Mouse (Mus musculus): ENCODE data around the gene Fam71e2.
"Not testable (repeated sequence)": the region's sequence is repeated elsewhere in the genome, so short reads cannot be mapped to it uniquely, and the experiment has no call there.

Fam71e2 gene

DNA sequence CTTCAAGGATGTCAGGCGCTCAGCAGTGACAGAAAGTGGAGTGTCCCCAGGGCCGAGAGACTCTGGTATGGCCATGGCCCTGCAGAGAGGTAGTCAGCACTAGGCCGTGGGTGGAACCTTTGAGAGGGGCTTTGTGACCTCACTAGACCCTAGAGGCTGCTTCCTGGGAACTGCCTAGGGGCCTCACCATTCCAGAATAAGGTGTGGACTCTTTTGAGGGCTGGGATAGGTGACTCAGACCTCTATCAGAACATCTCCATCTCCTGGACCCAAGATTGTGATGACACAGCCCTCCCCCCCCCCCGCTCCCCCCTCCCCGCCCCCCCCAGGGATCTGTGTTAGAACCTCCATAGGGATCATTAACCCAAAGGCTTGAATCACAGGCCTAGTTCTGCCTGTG, at the start of gene Fam71e2:
Fam71e2 (minus strand) TSS at position 101 of the 400 bp plus-strand sequence.
- no peak for DNase-seq (ENCODE audit: extremely low spot score, low spot score)

DNA sequence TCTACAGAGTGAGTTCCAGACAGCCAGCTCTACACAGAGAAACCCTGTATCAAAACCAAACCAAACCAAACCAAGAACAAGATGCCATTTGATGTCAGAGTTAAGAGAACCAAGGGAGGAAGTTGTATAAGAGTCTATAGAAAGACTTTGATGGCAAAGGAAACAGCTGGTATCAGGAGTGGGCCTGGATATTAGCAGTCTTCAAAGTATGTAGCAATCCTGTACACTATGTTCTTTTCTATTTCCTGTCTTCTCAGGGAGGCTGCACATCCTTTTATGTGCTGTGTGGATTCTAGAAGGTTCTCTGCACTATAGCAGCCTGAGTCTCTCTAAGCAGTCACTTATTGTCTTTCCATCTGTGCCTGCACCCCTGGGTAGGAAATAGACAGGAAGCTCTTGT, 45.5 kb upstream of the Fam71e2 start:
- no peak for DNase-seq (ENCODE audit: extremely low spot score, low spot score)

DNA sequence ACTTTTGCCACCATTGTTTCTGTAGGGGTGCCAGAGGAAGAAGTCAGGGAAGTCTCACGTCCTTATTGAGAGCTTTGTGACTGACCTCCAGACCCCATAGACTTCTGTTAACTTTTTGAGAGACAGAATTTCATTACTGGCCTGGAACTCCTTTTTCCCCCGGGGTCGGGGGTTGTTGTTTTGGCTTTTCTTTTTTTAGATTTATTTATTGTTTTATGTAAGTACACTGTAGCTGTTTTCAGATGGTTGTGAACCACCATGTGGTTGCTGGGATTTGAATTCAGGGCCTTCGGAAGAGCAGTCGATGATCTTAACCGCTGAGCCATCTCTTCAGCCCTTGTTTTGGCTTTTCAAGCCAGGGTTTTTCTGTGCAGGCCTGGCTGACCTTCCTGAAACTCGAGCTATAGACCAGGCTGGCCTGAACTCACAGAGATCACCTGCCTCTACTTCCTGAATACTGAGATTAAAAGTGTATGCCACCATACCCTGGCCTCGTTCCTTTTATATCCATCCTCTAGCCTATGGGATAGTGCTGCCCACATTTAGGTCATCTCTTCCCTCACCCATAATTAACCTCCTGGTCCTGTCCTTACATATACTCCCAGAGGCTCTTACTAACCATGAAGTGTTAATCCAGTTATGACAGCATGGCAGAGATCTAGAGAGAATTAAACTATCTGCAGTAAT, 42.1 kb upstream of the Fam71e2 start:
- DNase-seq (ENCODE audit: extremely low spot score, low spot score): no peak

GRCm38 (mm10) chr7:4812303-4813104, 41.4 kb upstream of the Fam71e2 start, which contains the start of gene Ube2s:
TSS of gene Ube2s (minus strand) at chr7:4812590.
- peak; percentile 98 for DNase-seq (ENCODE audit: extremely low spot score, low spot score)

- DNase-seq (ENCODE audit: extremely low spot score, low spot score): peak; percentile 56
Measured at GRCm38 (mm10) chr7:4811842-4812302, 40.8 kb upstream of the Fam71e2 start.

DNA sequence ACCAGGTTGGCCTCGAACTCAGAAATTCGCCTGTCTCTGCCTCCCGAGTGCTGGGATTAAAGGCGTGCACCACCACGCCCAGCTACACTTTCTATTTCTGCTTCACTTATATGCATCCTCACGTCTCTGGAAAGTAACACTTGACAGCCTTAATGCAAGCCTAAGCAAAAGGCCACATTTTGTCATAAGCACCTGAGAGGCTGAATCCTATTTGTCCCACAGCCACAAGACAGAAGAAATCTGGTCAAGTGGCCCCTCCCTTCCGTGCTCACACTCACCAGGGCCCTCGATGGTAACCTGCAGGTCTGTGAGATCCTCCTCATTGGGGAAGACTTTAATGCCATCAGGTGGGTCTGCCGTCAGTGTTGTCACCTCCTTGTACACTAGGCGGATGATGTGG, 40.0 kb upstream of the Fam71e2 start:
- not testable (repeated sequence) for DNase-seq (ENCODE audit: extremely low spot score, low spot score)

DNA sequence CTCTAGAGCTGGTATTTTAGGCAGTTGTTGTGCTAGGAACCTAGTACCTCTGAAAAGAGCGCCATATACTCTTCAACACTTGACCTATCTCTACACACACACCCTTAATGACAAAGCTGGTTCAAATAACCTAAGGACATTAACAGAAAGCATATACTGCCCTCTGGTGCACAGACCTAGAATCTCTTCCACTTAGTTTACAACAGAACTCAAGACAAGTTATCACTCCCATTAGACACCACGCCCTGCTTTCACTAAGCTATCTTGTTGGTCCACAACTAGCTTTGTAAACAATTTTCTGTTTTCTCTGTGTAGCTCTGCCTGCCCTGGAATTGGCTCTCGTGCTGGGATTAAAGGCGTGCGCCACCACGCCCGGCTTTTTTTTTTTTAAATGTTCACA, 35.6 kb upstream of the Fam71e2 start:
- DNase-seq (ENCODE audit: extremely low spot score, low spot score): no peak

DNA sequence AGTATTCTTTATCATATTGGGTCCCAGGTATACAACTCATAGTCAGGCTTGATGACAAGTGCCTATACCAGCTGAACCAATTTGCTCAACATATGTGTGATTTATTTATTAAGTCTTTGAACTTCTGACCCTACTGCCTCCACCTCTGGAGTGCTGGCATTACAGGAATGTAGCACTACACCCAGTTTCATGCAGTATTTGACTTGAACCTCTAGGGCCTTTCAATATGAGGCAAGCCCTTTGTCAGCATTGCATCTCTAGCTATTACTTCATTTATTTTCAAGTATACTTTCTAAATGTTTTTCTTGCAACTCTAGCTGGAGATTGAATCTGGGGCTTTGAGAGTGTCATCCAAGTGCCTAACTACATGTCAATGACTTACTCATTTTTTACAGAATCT, 31.1 kb upstream of the Fam71e2 start:
- DNase-seq (ENCODE audit: extremely low spot score, low spot score): no peak

DNA sequence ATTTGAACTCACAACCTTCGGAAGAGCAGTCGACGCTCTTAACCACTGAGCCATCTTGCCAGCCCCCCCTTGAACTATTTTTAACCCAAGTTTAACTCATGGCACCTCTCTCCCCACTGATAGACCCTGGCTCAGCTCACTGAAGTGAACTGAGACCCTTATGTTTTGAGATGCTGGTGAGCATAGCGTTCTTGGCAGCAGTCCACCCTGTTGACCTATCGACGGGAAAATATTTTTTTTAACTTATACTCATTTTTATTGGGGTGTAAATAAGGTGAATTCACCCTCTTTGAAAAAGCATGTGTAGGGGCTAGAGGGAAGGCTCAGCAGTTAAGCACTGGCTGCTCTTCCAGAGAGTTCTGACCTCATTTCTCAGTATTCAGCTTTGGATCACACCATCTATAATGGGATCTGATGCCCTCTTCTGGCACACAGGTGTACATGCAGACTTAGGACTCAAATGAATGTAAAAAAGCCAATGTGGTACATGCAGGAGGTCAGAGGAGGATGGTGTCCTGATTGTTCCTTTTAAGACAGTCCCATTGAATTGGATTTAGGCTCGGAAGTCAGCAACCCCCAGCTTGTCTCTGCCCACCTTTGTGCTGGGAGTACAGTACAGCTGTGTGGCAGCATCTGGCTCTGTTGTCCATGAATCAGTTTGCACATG, 24.8 kb upstream of the Fam71e2 start:
- no peak for DNase-seq (ENCODE audit: extremely low spot score, low spot score)

GRCm38 (mm10) chr7:4794631-4795168, 23.6 kb upstream of the Fam71e2 start:
- no peak for DNase-seq (ENCODE audit: extremely low spot score, low spot score)

- DNase-seq (ENCODE audit: extremely low spot score, low spot score): no peak
Measured at GRCm38 (mm10) chr7:4793674-4794073, 22.6 kb upstream of the Fam71e2 start.

DNA sequence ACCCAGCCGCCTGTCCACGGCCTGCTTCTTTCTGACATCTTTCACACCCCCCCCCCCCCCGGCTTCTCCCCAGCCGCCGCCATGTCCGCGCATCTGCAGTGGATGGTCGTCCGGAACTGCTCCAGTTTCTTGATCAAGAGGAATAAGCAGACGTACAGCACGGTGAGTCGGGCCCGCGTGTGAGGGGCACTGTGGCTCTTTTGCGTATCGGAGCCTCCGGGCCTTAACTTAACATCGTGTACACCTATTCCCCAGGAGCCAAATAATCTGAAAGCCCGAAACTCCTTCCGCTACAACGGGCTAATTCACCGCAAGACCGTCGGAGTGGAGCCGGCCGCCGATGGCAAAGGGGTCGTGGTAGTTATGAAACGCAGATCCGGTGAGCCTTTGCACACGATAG, 22.1 kb upstream of the Fam71e2 start:
- not testable (repeated sequence) for DNase-seq (ENCODE audit: extremely low spot score, low spot score)

GRCm38 (mm10) chr7:4792278-4793212, 21.4 kb upstream of the Fam71e2 start, which contains the start of gene Rpl28:
TSS of gene Rpl28 (plus strand) at chr7:4792874.
- peak; percentile 95 for DNase-seq (ENCODE audit: extremely low spot score, low spot score)

DNA sequence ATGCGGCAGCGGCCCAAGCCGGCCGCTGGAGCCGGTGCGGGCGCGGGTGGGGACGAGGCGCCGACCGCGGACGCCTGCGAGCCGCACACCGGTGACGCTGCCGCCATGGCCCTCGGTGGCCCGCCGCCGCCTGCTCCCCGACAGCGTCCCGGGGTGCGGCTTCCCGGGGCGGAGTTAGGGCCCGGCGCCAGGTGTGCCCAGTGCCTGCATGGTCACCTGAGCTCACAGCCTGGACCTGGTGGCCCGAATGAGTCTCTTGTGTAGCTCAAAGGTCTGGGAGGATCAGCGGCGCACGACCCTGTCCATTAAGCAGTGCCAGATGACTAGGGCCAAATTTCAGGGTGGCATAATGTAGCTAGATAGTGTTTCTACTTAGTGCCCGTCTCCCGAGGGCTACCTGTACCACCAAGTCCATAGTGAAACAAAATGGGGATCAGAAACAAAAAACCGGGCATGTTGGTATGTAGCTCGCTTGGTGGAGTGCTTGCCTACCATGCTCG, 18.4 kb upstream of the Fam71e2 start, which contains the start of gene Tmem238:
Tmem238 (minus strand) TSS at position 221 of the 500 bp plus-strand sequence.
- no peak for DNase-seq (ENCODE audit: extremely low spot score, low spot score)

DNA sequence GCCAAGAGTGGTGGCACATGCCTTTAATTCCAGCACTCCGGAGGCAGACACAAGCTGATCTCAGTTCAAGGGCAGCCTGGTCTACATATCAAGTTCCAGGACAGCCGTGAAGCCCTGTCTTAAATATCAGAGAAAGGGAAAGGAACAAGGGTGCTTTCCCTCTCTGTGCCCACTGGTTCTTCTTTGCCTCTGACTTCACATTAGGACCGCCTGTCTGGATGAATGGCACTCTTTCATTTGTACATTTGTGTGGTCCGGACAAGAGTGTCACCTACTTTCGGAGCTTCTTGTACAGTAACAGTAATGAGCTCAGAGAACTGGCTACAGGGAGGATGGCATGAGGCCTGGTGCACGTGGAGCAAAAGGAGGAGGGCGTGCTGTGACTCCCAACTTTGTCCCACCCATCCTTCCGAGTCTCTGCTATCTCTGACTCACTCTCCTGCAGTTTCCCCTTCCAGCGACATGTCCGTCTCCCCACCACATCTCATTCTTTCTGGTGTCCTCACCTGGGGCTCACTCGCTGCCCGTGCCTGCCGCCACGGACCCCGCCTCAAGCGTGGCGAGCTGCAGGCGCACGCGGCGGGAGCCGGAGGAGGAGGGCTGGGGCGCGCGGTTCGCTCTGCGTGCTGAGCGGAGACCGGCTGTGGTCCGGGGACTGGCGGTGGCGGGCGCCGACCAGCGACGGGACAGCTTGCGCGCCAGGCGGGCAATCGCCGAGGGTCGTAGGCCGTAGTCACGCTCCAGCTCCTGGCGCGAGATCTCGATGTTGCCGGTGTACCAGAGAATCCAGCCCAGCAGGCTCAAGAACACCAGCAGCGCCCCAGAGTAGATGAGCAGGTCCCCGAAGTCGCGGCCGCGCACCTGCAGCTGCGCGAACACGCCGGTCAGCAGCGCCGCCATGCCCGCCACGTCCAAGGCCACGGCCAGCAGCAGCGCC, 17.7 kb upstream of the Fam71e2 start:
- DNase-seq (ENCODE audit: extremely low spot score, low spot score): peak; percentile 81

- no peak for DNase-seq (ENCODE audit: extremely low spot score, low spot score)
Measured at GRCm38 (mm10) chr7:4783667-4784268, 12.7 kb upstream of the Fam71e2 start.

GRCm38 (mm10) chr7:4782759-4783158, 11.7 kb upstream of the Fam71e2 start, which contains the start of the genes Il11 and Tmem190:
TSS of gene Il11 (minus strand) at chr7:4782859.
TSS of gene Tmem190 (plus strand) at chr7:4782937.
- no peak for DNase-seq (ENCODE audit: extremely low spot score, low spot score)

- no peak for DNase-seq (ENCODE audit: extremely low spot score, low spot score)
Measured at GRCm38 (mm10) chr7:4782130-4782529, 11.0 kb upstream of the Fam71e2 start.

GRCm38 (mm10) chr7:4779921-4780320, 8.8 kb upstream of the Fam71e2 start:
- no peak for DNase-seq (ENCODE audit: extremely low spot score, low spot score)

Measured in neural tube, embryonic 10.5 days (tissue).